Mouse (Mus musculus): ENCODE measurements at regions not wholly inside any gene's neighbourhood (a gene's known extent, or its start where the extent isn't known, plus 50 kb on each side); places are given as distances from the start of the nearest gene placed in this dataset.

DNA sequence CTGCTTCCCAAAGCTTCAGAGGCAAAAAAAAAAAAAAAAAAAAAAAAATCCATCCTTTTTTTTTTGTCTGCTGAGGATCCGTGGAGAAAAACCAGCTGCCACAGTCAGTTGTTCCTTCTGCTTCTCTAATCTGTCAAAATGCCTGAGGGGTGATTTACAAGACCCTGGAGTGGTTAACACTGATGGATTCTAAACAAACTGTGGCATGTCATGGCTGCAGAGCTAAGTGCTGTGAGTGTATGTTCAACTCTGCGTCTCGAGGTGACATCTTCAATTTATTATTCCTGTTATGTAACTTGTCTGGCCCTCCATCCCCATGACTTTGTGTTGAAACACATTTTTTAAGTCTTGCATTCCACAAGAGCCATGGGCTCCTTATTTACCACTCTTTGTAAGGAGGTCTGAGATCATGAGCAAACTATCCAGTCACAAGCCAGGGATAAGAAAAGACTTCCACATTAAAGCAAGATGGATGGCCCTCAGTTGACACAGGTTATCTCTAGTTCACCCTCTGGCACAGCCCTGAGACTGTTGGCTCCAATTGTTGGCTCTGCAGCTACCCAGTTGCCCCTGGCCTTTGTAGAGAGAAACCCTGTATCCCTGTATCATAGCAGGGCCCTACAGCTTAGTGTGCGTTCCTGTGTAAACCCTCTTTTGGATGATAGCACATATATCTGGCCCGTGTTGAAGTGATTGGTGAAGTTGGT is 153.6 kb downstream of the Thbs2 start:
- in situ Hi-C loops (cut with MboI, MseI), result no loop called here

- in situ Hi-C loops (cut with MboI, MseI), result no loop called here
Measured at GRCm38 (mm10) chr17:14539651-14540050, 154.4 kb downstream of the Thbs2 start.

DNA sequence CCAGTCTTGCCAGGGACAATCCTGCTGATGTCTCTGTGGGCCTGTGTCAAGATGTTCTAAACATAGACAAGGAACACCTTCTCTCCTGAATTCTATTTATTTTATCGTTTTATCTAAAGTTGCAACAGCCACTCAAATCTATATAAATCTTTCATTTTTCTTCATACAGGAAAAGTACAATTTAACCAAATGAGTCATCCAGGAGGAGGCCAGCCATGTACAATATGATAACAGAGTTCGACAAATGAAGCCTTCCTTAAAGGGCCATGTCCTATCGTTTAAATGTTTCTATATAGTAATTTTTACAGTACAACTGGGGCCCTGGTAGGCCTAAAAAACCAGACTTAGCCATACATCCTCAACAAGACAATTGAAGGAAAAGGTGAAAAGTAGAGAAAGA is 154.8 kb downstream of the Thbs2 start:
- in situ Hi-C loops (cut with MboI, MseI), result no loop called here

DNA sequence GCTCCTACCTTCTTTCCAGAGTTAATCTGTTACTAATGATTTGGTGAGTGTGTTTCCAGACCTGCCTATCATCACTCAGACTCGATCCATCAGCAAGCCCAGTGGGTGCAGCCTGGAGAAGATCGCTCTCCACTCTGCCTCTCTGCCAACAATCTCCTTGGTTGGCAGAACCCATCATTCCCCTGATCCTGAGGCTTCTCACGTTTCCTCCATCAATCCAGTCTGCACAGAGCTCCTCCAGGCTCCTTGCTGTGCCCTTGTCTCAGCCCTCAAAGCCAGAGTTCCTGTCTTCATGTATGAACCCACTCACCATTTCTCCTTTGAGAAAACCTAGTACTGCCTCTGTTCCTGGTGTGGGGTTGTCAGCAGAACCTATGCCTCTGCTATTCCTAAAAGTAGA is 155.5 kb downstream of the Thbs2 start:
- in situ Hi-C loops (cut with MboI, MseI), result no loop called here

- in situ Hi-C loops (cut with MboI, MseI), result no loop called here
Measured at GRCm38 (mm10) chr17:14532979-14533314, 161.1 kb downstream of the Thbs2 start.

DNA sequence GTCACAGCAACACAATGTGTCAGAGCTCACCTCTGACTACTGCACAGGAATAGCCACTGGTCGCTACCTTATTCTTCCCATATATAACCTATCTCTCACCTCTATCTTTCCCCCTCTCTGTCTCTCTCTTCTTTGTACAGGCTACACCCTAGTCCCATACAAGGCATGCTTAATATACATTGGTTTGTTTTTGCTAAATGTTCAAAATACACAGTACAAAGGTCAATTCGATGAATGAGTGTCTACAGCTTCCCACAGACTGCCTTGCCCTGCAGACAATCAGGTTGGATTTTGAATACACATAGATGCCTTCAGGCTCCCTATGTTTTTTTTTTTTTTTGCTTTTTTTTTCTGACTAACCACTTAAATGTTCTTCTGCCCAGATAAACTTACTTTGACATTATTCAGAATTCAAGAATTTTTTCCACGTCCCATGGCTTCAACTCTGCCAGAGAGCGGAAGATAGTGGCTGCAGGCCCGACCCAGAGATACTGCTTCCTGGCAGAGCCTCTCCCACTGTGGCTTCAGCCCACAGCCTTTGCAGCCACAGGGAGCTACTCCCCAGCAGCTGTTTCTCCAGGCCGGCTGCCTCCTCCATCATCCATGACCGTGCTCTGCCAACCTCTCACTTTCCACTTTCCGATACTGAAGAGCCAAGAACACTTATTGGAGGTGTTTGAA is 161.6 kb downstream of the Thbs2 start:
- in situ Hi-C loops (cut with MboI, MseI), result no loop called here

- in situ Hi-C loops (cut with MboI, MseI), result no loop called here
Measured at GRCm38 (mm10) chr17:14531796-14532195, 162.2 kb downstream of the Thbs2 start.

- in situ Hi-C loops (cut with MboI, MseI), result loop anchor here (5.0 kb wide), 1 partner anchor 375 kb away; no protein-coding TSS in a partner anchor
Measured at GRCm38 (mm10) chr17:14527691-14528090, 166.3 kb downstream of the Thbs2 start.

- in situ Hi-C loops (cut with MboI, MseI), result loop anchor here (5.0 kb wide), 1 partner anchor 377 kb away; no protein-coding TSS in a partner anchor
Measured at GRCm38 (mm10) chr17:14525255-14525654, 168.8 kb downstream of the Thbs2 start.

DNA sequence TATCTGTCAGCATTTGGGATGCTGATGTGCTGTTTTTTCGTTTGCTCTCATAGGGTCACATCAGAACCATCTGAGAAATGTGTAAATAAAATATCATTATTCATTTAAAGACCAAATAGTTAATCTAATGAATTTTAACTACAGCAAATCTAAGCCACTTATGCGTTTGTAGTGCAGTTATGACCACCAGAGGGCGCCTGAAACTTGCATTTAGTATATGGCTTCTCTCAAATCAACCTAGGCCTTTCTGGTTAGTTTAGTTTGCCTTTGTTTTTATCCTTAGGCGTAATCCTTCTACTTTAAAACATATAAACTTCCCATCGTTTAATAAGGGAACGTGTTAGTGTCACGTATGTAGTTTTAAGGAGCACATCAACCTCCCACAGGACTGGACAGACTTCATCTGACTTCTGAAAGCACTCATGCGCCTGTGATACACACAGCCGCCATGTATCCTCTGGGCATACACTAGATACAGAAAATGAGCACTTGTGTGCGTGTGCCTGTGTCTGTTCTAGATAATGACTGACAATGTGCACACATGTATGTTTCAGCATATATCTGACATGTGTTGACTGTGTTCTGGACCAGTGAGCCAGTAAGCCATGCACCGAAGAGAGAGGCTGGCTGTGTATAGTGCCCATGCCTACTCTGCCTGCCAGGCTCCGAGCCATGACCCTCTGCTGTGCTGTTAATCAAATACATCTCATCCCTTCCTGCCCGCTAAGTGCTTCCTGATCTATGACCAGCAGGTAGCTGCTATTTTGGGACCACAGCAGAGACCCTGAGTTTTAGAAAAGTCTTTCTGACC is 169.4 kb downstream of the Thbs2 start:
- in situ Hi-C loops (cut with MboI, MseI), result loop anchor here (5.0 to 25.0 kb wide), 2 partner anchors 378 to 588 kb away; no protein-coding TSS in a partner anchor

GRCm38 (mm10) chr17:14522011-14522410 is 172.0 kb downstream of the Thbs2 start:
- in situ Hi-C loops (cut with MboI, MseI), result loop anchor here (25.0 kb wide), 1 partner anchor 590 kb away; no protein-coding TSS in a partner anchor

DNA sequence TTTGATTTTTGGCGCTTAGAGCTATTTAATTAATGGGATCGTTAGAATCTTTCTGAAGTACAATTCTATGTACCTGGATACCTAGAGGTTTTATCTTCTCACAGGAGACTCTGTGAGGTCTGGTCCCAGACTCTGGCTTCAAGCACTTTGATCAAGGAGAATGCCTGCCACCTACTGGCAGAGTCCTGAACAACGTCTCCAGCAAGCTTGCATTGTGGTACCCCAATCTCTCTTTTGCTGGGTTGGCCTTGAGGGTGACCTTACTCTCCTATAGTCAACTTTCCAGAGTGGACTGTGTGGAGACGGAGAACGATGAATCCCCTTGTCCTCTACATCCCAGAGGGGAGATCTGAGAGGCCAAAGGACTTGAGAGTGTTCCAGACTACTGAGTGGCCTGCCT is 173.5 kb downstream of the Thbs2 start:
- in situ Hi-C loops (cut with MboI, MseI), result loop anchor here (25.0 kb wide), 1 partner anchor 592 kb away; no protein-coding TSS in a partner anchor

DNA sequence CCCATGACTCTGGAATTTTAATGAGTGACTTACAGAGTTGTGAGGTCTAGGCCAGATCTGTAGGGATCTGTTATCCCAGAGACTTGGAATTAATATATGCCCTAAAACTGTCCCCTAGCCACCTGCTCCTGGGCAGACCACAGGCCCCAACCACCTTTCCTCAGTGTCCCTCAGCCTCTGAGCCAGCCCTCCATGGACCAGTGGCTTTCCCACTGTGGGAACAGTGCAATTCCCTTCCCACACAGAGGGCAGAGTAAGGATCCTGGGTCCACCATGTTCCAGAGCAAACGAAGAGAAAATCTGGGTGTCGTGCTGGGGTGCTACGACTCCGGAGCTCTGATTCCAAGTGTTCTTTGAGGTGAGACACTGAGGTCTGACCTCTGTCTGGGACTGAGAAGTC is 174.7 kb downstream of the Thbs2 start:
- in situ Hi-C loops (cut with MboI, MseI), result loop anchor here (25.0 kb wide), 1 partner anchor 593 kb away; no protein-coding TSS in a partner anchor

DNA sequence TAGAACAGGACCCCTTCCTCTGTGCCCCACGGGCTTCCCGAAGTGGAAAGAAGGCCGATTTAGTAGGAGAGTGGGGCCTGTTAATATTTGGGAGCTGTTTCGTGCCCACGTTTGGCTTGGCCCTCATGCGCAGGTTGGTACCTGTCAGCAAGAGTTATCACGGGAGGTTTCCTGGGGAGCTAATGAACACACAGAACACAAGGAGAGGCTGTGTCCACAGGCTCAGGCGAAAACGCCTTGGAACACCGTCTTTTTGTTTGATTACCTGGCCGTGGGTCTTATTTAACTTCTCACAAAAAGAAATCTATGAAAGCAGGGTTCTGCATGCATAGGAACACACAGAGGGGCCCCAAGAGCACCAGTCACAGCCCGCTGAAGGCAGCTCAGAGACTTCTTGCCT is 175.8 kb downstream of the Thbs2 start:
- in situ Hi-C loops (cut with MboI, MseI), result loop anchor here (25.0 kb wide), 1 partner anchor 594 kb away; no protein-coding TSS in a partner anchor

DNA sequence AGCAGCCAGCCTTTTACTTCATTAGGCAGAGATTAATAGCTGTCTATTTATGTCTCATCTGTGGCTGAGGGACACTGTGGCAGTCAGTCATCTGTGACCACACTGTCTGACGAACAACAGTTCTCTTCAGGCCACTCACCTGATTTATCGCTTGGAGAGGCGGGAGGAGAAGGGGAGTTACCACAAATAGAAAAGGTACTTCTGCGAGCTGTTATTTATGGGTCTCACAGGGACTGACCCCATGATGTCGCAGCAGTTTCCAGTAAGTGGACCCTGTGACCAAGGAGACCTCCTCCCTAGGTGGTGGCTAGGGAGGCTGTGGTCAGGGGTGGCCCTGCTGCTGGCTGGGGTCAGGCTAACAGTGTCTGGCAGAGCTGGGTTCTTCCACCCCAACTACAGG is 176.7 kb downstream of the Thbs2 start:
- in situ Hi-C loops (cut with MboI, MseI), result loop anchor here (25.0 kb wide), 1 partner anchor 595 kb away; no protein-coding TSS in a partner anchor

DNA sequence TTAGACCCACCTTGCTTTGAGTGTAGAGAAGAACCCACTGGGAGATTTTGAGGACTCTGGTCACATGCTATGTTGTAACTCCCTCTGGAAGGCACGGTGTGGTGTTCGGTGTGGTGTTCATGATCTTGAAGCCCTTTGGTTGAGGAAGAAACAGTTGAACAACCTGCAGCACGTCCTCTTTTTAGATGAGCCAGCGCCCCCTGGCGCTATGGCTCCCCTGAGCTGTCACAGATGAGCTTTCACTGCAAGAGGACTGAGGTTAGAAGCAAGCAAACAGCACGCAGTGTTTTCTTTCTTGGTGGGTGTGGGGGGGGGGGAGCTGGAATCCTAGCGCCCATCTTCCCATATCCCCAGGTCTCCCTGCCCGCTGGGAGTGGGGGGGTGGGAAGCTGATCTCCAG is 177.9 kb downstream of the Thbs2 start:
- in situ Hi-C loops (cut with MboI, MseI), result loop anchor here (25.0 kb wide), 1 partner anchor 596 kb away; no protein-coding TSS in a partner anchor

GRCm38 (mm10) chr17:14513454-14513853 is 180.6 kb downstream of the Thbs2 start:
- in situ Hi-C loops (cut with MboI, MseI), result loop anchor here (25.0 kb wide), 1 partner anchor 599 kb away; no protein-coding TSS in a partner anchor

GRCm38 (mm10) chr17:14510486-14510885 is 183.5 kb downstream of the Thbs2 start:
- in situ Hi-C loops (cut with MboI, MseI), result loop anchor here (25.0 kb wide), 1 partner anchor 602 kb away; no protein-coding TSS in a partner anchor

GRCm38 (mm10) chr17:14507111-14507510 is 186.9 kb downstream of the Thbs2 start:
- in situ Hi-C loops (cut with MboI, MseI), result loop anchor here (25.0 kb wide), 1 partner anchor 605 kb away; no protein-coding TSS in a partner anchor

GRCm38 (mm10) chr17:14506123-14506522 is 187.9 kb downstream of the Thbs2 start:
- in situ Hi-C loops (cut with MboI, MseI), result loop anchor here (25.0 kb wide), 1 partner anchor 606 kb away; no protein-coding TSS in a partner anchor

DNA sequence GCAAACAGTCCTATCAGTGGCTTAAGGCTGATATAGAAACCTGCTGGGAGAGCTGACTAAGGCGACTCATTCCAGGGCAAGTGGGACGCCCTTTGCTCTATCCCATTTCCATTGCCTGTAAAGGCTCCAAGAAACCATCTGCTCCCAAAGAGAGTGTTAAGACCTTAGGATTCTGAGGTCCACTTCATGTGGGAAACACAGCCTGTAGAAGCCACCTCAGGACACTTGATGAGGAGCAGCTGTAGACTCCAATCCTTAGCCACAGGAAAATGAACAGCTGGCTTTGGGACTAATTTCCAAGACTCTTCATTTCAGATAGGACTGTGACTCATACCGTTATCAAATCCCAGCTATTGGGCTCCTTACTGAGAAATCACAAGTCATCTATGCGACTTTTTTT is 188.6 kb downstream of the Thbs2 start:
- in situ Hi-C loops (cut with MboI, MseI), result loop anchor here (25.0 kb wide), 1 partner anchor 607 kb away; no protein-coding TSS in a partner anchor

All from T-helper 2 cell (primary cell).